Mouse (Mus musculus) stomach, postnatal 0 days (tissue): ENCODE measurements at regions not wholly inside any gene's neighbourhood (a gene's known extent, or its start where the extent isn't known, plus 50 kb on each side); places are given as distances from the start of the nearest gene placed in this dataset.

ENCODE experiments used
- CTCF ChIP-seq: IDR thresholded peaks from 2 replicates; pipeline ENCODE4 v1.5.1; 2016; ENCODE audit warnings: antibody characterized with exemption, low read depth, mild to moderate bottlenecking, moderate library complexity
- EP300 ChIP-seq: optimal IDR thresholded peaks from 2 replicates; pipeline ENCODE3; 2016; ENCODE audit warnings: antibody characterized with exemption

DNA sequence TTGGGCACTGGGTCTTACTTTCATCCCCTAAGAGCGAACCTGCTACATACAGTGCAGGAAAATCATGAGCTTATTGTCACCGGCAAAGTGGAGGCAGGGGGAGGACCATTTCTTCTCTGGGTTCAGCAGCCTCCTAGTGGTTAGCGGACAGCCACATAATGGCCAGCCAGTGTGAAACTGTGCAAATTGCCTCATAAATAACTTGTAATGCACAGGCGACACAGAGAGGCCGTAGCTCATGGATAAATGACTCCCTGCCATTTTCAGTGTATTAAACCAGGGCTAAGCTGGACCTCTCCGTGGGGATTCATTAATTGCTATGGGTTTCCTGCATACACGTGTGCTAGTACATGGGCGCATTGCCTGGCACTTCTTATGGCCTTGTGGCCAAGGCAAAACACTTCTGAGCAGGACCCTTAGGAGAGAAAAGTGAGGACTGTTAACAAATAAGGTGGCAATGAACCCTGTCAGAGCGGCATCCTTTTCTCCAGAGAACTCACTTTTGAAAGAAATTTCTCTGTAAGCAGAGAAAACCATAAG, 128.5 kb upstream of the Chd6 start:
- no peak for TF ChIP-seq CTCF
- TF ChIP-seq EP300 = no peak
